Mouse (Mus musculus) ES-Bruce4 (cell line): ENCODE measurements around the gene Slc6a5. TPM values are rescaled to one million over a fixed set of nuclear protein-coding genes. Genes with fewer than 3 reads are reported as not detected.

Experiments used
- H3K27ac ChIP-seq: 2 replicates; pipeline ENCODE4 v1.5.1; 2012; ENCODE audit warnings: low read length, inconsistent platforms; ENCODE audit not compliant: insufficient read depth
- H3K27me3 ChIP-seq: 2 replicates; pipeline ENCODE4 v1.6.1; 2012; ENCODE audit warnings: mild to moderate bottlenecking, low read length, inconsistent platforms; ENCODE audit not compliant: control insufficient read depth, poor library complexity, insufficient read depth, severe bottlenecking
- H3K36me3 ChIP-seq: 2 replicates; pipeline ENCODE4 v1.6.1; 2012; ENCODE audit warnings: inconsistent platforms, mild to moderate bottlenecking, low read length, moderate library complexity; ENCODE audit not compliant: control insufficient read depth, poor library complexity, insufficient read depth, severe bottlenecking
- H3K4me1 ChIP-seq: one replicate; pipeline ENCODE4 v1.8.1; 2011; ENCODE audit warnings: low read length; ENCODE audit not compliant: control insufficient read depth, insufficient read depth
- H3K4me3 ChIP-seq: 2 replicates; pipeline ENCODE4 v1.5.1; 2011; ENCODE audit warnings: low read depth, mild to moderate bottlenecking, low read length
- H3K9ac ChIP-seq: 2 replicates; pipeline ENCODE4 v1.6.1; 2012; ENCODE audit warnings: low read depth, mild to moderate bottlenecking, inconsistent platforms; ENCODE audit not compliant: poor library complexity, severe bottlenecking
- H3K9me3 ChIP-seq: replicated peaks from 2 replicates; pipeline ENCODE4 v1.6.1; 2012; ENCODE audit warnings: mild to moderate bottlenecking, low read length, inconsistent platforms; ENCODE audit not compliant: control insufficient read depth, poor library complexity, insufficient read depth, severe bottlenecking
- CTCF ChIP-seq: IDR thresholded peaks from one replicate; pipeline ENCODE4 v1.8.1; 2011; ENCODE audit warnings: low read depth, low read length
- EP300 ChIP-seq: IDR thresholded peaks from 2 replicates; pipeline ENCODE4 v1.6.1; 2011; ENCODE audit warnings: low read depth, low read length; ENCODE audit not compliant: insufficient read depth
- POLR2A ChIP-seq: IDR thresholded peaks from one replicate; pipeline ENCODE4 v1.8.1; 2011; ENCODE audit warnings: low read length; ENCODE audit not compliant: insufficient read depth
- polyA plus RNA-seq: library from polyadenylated mRNA; stranded (reverse); fragments of >200 nt; gene quantifications from 2 replicates; pipeline ENCODE4 v1.2.4, GENCODE M21; 2011; ENCODE audit warnings: low read depth; ENCODE audit not compliant: missing spikeins, insufficient read depth, insufficient read length

Gene Slc6a5
- polyA plus RNA-seq, 1 experiment: not detected

GRCm38 (mm10) chr7:49999321-49999720 lies 89.4 kb downstream of the Slc6a5 start:
- TF ChIP-seq EP300 (no peak), POLR2A (no peak), CTCF (no peak)
- Histone ChIP-seq H3K4me1 (no peaks in the 10 kb centered on the region), H3K4me3 (no peak overlapping the region), H3K27ac (no peak overlapping the region), H3K27me3 (no peaks in the 10 kb centered on the region), H3K9me3 (no peaks in the 10 kb centered on the region), H3K36me3 (no peaks in the 10 kb centered on the region), H3K9ac (no peak overlapping the region)

DNA sequence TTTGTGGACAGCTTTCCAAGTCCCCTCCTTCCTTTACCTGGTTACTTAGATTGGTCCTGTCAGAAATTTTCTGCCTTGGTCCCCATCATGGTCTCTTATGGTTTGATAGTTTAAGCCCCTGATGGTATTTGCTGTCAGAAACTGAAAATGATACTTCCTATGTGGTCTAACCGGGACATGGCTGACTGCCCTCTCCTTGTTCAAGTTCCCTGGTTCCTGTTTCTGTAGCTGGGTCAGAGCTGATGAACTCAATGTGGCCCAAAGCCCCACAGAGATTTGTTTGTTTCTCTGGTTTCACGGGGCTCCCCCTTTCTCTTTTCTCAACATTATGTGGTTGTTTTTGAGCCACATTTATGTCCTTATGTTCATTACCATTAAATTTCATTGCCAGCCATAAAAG lies 95.3 kb downstream of the Slc6a5 start:
- TF ChIP-seq CTCF: no peak
- no peak for TF ChIP-seq EP300
- Histone ChIP-seq H3K9me3 (no peaks in the 10 kb centered on the region), H3K27me3 (no peaks in the 10 kb centered on the region), H3K36me3 (no peaks in the 10 kb centered on the region), H3K4me3 (no peak overlapping the region), H3K27ac (no peak overlapping the region), H3K9ac (no peak overlapping the region), H3K4me1 (no peaks in the 10 kb centered on the region)

Other genes with a start within 250 kb of the Slc6a5 start
- gene Htatip2, start 151.0 kb upstream of the Slc6a5 start, polyA plus RNA-seq: 12.4 and 14.6 TPM in 2 replicates
- gene Prmt3, start 131.8 kb upstream of the Slc6a5 start, polyA plus RNA-seq: 83.3 and 84.2 TPM in 2 replicates
- gene Nell1, start 64.7 kb downstream of the Slc6a5 start, polyA plus RNA-seq: 0.52 TPM in 1 of 2 replicates, not detected in the other